Mouse (Mus musculus) ES-E14 (cell line): ENCODE data around the gene Cmtr2. TPM values are rescaled to one million over a fixed set of nuclear protein-coding genes. Genes with fewer than 3 reads are reported as not detected.

Experiments
- DNase-seq: peaks from one replicate; pipeline ENCODE4 v3.0.0-alpha.2; 2013; ENCODE audit warnings: low read depth, low spot score
- H3K27ac ChIP-seq: 2 replicates; pipeline ENCODE4 v1.5.1; 2012; ENCODE audit warnings: low read depth, mild to moderate bottlenecking, low read length, moderate library complexity, mixed read lengths; ENCODE audit not compliant: poor library complexity, insufficient read depth, severe bottlenecking
- H3K36me3 ChIP-seq: 2 replicates; pipeline ENCODE4 v1.6.1; 2012; ENCODE audit warnings: mild to moderate bottlenecking, low read length, moderate library complexity, mixed read lengths; ENCODE audit not compliant: control insufficient read depth, poor library complexity, insufficient read depth, severe bottlenecking
- H3K4me1 ChIP-seq, 2 experiments: fragments of 150-350 bp in 1 of 2; sonication (generic) in 1 of 2; 2 replicates each; pipeline ENCODE4 v1.6.1; 2012; ENCODE audit warnings: low read length in 2 of 2, mild to moderate bottlenecking in 1 of 2, mixed read lengths in 1 of 2; ENCODE audit not compliant: control insufficient read depth in 2 of 2, insufficient read depth in 2 of 2, poor library complexity in 1 of 2
- H3K4me3 ChIP-seq, 2 experiments: fragments of 150-350 bp in 1 of 2; sonication (generic) in 1 of 2; 2 replicates each; pipeline ENCODE4 v1.5.1; 2012; ENCODE audit warnings: low read length in 2 of 2, low read depth in 1 of 2, mild to moderate bottlenecking in 1 of 2, mixed read lengths in 1 of 2; ENCODE audit not compliant: insufficient read depth in 1 of 2, poor library complexity in 1 of 2, severe bottlenecking in 1 of 2
- H3K9ac ChIP-seq: 2 replicates; pipeline ENCODE4 v1.6.1; 2012; ENCODE audit warnings: low read depth, mild to moderate bottlenecking, low read length, mixed read lengths; ENCODE audit not compliant: poor library complexity, insufficient read depth, severe bottlenecking
- H3K9me3 ChIP-seq: fragments of 150-350 bp; sonication (generic); 2 replicates; pipeline ENCODE4 v1.6.1; 2012; ENCODE audit warnings: low read depth, mild to moderate bottlenecking, low read length; ENCODE audit not compliant: control insufficient read depth, insufficient read depth
- CHD2 ChIP-seq: IDR thresholded peaks from 2 replicates; pipeline ENCODE4 v1.6.1; 2014; ENCODE audit warnings: mild to moderate bottlenecking, low read depth, low read length, inconsistent platforms
- HCFC1 ChIP-seq: IDR thresholded peaks from 2 replicates; pipeline ENCODE4 v1.6.1; 2012; ENCODE audit warnings: low read length, inconsistent platforms, borderline replicate concordance; ENCODE audit not compliant: insufficient read depth
- MAFK ChIP-seq: IDR thresholded peaks from 2 replicates; pipeline ENCODE4 v1.6.1; 2014; ENCODE audit warnings: mild to moderate bottlenecking, low read depth, low read length, inconsistent platforms; ENCODE audit not compliant: insufficient read depth
- ZC3H11A ChIP-seq: IDR thresholded peaks from 2 replicates; pipeline ENCODE4 v1.6.1; 2012; ENCODE audit warnings: low read depth, mild to moderate bottlenecking, inconsistent platforms, low read length, borderline replicate concordance
- ZNF384 ChIP-seq: IDR thresholded peaks from 2 replicates; pipeline ENCODE4 v1.6.1; 2012; ENCODE audit warnings: low read depth, low read length, inconsistent platforms
- in situ Hi-C, 2 experiments: fragments of 600-800 bp; cut with MboI; formaldehyde crosslinking; loops; one replicate each; pipeline ENCODE4 v1.15.1; 2025; ENCODE audit warnings: low sequenced_read_pairs in 2 of 2, inconsistent platforms in 1 of 2; ENCODE audit not compliant: unreplicated experiment in 2 of 2
- total RNA-seq: library from RNA; depleted of rRNA; stranded (reverse); fragments of 300-350 nt; gene quantifications from 2 replicates; pipeline ENCODE4 v1.2.3, GENCODE M21; 2012

Gene Cmtr2
- total RNA-seq, 1 experiment: 6.5 TPM

DNA sequence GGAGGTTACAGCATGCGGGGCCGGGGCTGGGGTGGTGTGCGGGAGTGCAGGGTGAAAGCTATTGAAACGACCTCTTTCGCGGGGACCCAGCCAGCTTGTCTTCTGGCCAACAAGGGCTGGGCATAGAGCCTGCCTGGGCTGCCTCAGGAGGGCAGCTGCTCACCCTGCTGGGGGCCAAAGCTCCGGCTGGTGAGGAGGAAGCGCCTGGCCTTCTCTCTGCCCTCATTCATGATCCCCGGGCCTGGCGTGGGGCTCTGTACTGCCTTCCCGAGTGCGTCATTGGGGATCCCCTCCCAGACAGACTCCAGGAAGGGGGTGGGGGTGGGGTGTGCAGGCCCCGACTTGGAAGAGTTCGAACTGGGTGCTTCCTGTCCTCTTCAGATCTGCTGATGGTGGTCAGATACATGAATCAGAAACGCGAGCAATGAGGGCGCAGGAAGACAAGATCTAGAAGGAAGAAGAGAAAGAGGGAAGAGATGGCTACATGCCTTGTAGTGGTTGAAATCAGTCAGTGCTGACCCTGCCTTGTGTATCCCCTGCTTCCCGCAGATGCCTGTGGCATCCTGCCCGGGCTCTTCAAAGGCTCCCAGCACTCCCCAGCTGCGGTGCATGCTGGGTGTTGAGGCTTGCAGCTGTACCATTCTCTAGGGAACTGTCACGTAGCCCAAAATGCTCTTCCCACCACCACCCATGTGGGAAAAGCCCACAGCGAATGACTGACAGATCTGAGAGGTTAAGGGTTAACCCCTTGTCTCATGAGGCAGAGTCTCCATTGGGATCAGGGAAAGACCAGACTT lies 37.9 kb upstream of the Cmtr2 start:
- H3K4me3 ChIP-seq: peak overlapping the region in 1 of 2 experiments; percentile 26; a peak in 1 of 4 replicates

DNA sequence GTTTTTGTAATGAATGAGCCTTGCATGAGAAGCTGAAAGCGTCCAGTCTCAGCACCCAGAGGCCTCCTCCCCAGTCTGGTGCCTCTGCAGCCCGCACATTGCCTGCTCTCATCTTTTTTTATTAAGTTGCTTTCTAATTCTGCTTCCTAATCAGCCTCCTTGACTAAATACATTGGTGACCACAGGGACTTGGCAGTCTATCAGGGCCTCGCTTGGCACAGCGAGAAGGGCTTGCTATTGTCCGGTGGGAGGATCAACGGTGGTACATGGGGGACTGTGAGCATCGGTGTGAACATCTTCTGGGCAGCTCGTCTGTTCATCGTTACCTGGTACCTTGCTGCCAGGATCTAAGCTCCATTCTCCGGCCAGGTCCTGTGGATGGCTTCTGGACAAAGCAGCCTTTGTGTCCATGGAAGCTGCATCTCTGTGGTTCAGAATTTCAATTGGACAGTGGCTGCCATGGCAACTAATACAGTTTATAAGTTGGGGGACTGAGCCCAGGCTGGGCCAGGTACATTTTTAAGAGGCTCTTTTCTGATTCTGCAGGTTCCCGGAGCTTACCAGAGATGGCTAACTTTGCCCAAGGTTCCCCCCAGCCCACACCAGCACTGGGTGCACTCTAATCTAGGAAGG lies 32.6 kb upstream of the Cmtr2 start:
- in situ Hi-C loops: no loop called here
- no peaks in the 10 kb centered on the region for H3K4me1 ChIP-seq
- H3K36me3 ChIP-seq: no peaks in the 10 kb centered on the region
- no peak for DNase-seq
- H3K9me3 ChIP-seq: no peaks in the 10 kb centered on the region
- TF ChIP-seq HCFC1 (no peak), MAFK (no peak), ZNF384 (no peak)
- H3K4me3 ChIP-seq: no peak overlapping the region
- H3K9ac ChIP-seq: no peak overlapping the region
- no peak overlapping the region for H3K27ac ChIP-seq

More for the DNA sequence above, 37.9 kb upstream of the Cmtr2 start:
- no peak overlapping the region for H3K9ac ChIP-seq
- no peak overlapping the region for H3K27ac ChIP-seq
- no peaks in the 10 kb centered on the region for H3K36me3 ChIP-seq
- in situ Hi-C loops: no loop called here
- no peaks in the 10 kb centered on the region for H3K9me3 ChIP-seq
- no peaks in the 10 kb centered on the region for H3K4me1 ChIP-seq
- TF ChIP-seq HCFC1 (no peak), ZC3H11A (no peak), MAFK (no peak), CHD2 (no peak), ZNF384 (no peak)
- DNase-seq: no peak

DNA sequence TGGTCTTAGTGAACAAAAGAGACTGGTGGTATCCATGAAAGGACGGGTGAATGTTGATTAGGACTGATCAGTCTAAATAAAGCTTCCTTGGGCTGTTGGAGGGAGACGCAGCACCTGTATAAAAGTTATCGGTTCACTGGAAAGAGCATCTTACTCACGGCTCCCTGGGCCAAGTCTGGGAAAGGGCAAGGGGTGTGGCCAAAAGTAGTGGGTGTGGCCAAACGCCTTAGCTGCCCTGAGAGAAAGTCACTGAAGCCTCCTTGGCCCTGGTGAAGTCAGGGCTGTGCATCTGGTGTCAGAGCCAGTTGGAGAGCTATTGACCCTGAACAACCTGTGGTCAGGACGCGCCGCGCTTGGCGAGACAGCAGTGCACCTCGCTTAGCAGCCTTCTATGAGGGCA lies 31.7 kb upstream of the Cmtr2 start:
- in situ Hi-C loops: no loop called here
- H3K36me3 ChIP-seq: no peaks in the 10 kb centered on the region

DNA sequence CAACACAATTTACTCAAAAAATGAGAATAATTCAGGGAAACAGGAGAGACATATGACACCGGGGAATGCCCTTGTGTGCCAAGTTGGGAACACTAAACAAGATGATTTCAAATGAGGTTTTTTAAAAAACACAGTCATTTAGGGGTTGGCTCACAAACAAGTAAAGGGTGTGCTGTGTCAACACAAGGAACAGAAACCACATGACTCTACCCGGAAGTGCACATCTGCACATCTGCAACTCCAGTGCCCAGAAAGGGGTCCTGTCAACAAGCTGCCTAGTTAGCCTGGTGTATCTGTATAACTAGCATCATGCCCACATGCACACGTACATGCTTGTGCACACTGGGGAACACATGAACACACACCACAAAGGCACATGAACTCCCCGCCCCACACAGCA lies 29.9 kb upstream of the Cmtr2 start:
- Histone ChIP-seq H3K36me3 (no peaks in the 10 kb centered on the region), H3K9ac (no peak overlapping the region), H3K4me1 (no peaks in the 10 kb centered on the region), H3K27ac (no peak overlapping the region), H3K9me3 (no peaks in the 10 kb centered on the region), H3K4me3 (no peak overlapping the region)
- in situ Hi-C loops: no loop called here
- DNase-seq: no peak
- no peak for TF ChIP-seq ZC3H11A
- TF ChIP-seq ZNF384: no peak
- no peak for TF ChIP-seq CHD2
- TF ChIP-seq HCFC1: no peak
- TF ChIP-seq MAFK: no peak

More for the DNA sequence above, 31.7 kb upstream of the Cmtr2 start:
- DNase-seq: peak; percentile 42
- no peaks in the 10 kb centered on the region for H3K4me1 ChIP-seq
- H3K9ac ChIP-seq: no peak overlapping the region
- H3K4me3 ChIP-seq: no peak overlapping the region
- H3K27ac ChIP-seq: no peak overlapping the region
- no peak for TF ChIP-seq CHD2
- TF ChIP-seq HCFC1: no peak
- no peak for TF ChIP-seq ZNF384
- no peak for TF ChIP-seq ZC3H11A
- TF ChIP-seq MAFK: no peak
- no peaks in the 10 kb centered on the region for H3K9me3 ChIP-seq
